Mouse (Mus musculus): ENCODE measurements around the gene Dclk1.
A peak's percentile ranks its signal among the peaks of the same experiment; 100 is the strongest.

The Dclk1 gene

GRCm38 (mm10) chr3:55406616-55407015 is 164.5 kb downstream of the Dclk1 start:
- DNase-seq = no peak

GRCm38 (mm10) chr3:55411547-55411946 is 169.4 kb downstream of the Dclk1 start:
- DNase-seq = no peak

- no peak for DNase-seq
Measured at GRCm38 (mm10) chr3:55415527-55415950, 173.4 kb downstream of the Dclk1 start.

GRCm38 (mm10) chr3:55418845-55419244 is 176.7 kb downstream of the Dclk1 start:
- no peak for DNase-seq

- DNase-seq = no peak
Measured at GRCm38 (mm10) chr3:55419334-55419733, 177.2 kb downstream of the Dclk1 start.

- no peak for DNase-seq
Measured at GRCm38 (mm10) chr3:55420436-55421083, 178.4 kb downstream of the Dclk1 start.

GRCm38 (mm10) chr3:55423640-55424397 is 181.7 kb downstream of the Dclk1 start:
- no peak for DNase-seq

GRCm38 (mm10) chr3:55430022-55430549 is 187.9 kb downstream of the Dclk1 start:
- DNase-seq = no peak

GRCm38 (mm10) chr3:55431223-55431622 is 189.1 kb downstream of the Dclk1 start:
- DNase-seq = no peak

- no peak for DNase-seq
Measured at GRCm38 (mm10) chr3:55434276-55434675, 192.1 kb downstream of the Dclk1 start.

- no peak for DNase-seq
Measured at GRCm38 (mm10) chr3:55438824-55439446, 196.8 kb downstream of the Dclk1 start.

- no peak for DNase-seq
Measured at GRCm38 (mm10) chr3:55440342-55440741, 198.2 kb downstream of the Dclk1 start.

GRCm38 (mm10) chr3:55442012-55442645 is 200.0 kb downstream of the Dclk1 start:
- no peak for DNase-seq

- no peak for DNase-seq
Measured at GRCm38 (mm10) chr3:55443271-55443670, 201.1 kb downstream of the Dclk1 start.

GRCm38 (mm10) chr3:55443725-55444124 is 201.6 kb downstream of the Dclk1 start:
- no peak for DNase-seq

- DNase-seq = no peak
Measured at GRCm38 (mm10) chr3:55446681-55447080, 204.5 kb downstream of the Dclk1 start.

GRCm38 (mm10) chr3:55447486-55448460 is 205.6 kb downstream of the Dclk1 start:
- peak; percentile 17 for DNase-seq

GRCm38 (mm10) chr3:55449148-55449547 is 207.0 kb downstream of the Dclk1 start:
- no peak for DNase-seq

GRCm38 (mm10) chr3:55451035-55451434 is 208.9 kb downstream of the Dclk1 start:
- DNase-seq = no peak

- no peak for DNase-seq
Measured at GRCm38 (mm10) chr3:55451877-55452276, 209.7 kb downstream of the Dclk1 start.

GRCm38 (mm10) chr3:55452464-55452863 is 210.3 kb downstream of the Dclk1 start:
- no peak for DNase-seq

GRCm38 (mm10) chr3:55461092-55461491 is 218.9 kb downstream of the Dclk1 start:
- DNase-seq = no peak
